Mouse (Mus musculus) embryonic facial prominence, embryonic 10.5 days (tissue): Measurements from ENCODE around the gene Glod4. TPM values are rescaled to one million over a fixed set of nuclear protein-coding genes. Genes with fewer than 3 reads are reported as not detected.

Experiments used
- DNase-seq: peaks from one replicate; pipeline ENCODE4 v3.0.0-alpha.2; 2017; ENCODE audit warnings: low spot score
- H3K27ac ChIP-seq: fragments of 300-500 bp; sonication (generic); replicated peaks from 2 replicates; pipeline ENCODE4 v1.5.1; 2016; ENCODE audit warnings: mild to moderate bottlenecking
- H3K27me3 ChIP-seq: fragments of 300-500 bp; sonication (generic); replicated peaks from 2 replicates; pipeline ENCODE4 v1.6.1; 2016; ENCODE audit warnings: low read depth, mild to moderate bottlenecking; ENCODE audit not compliant: poor library complexity, severe bottlenecking
- H3K36me3 ChIP-seq: fragments of 300-500 bp; sonication (generic); replicated peaks from 2 replicates; pipeline ENCODE4 v1.6.1; 2016; ENCODE audit warnings: mild to moderate bottlenecking, moderate library complexity
- H3K4me1 ChIP-seq: fragments of 300-500 bp; sonication (generic); 2 replicates; pipeline ENCODE4 v1.6.1; 2016
- H3K4me3 ChIP-seq: fragments of 300-500 bp; sonication (generic); 2 replicates; pipeline ENCODE4 v1.5.1; 2016; ENCODE audit warnings: mild to moderate bottlenecking, moderate library complexity
- H3K9me3 ChIP-seq: fragments of 300-500 bp; sonication (generic); 2 replicates; pipeline ENCODE4 v1.6.1; 2016; ENCODE audit warnings: mild to moderate bottlenecking
- WGBS: fragments of 180-500 bp; shearing (Covaris S2); methylation state at CpG from one replicate; pipeline ENCODE4 v1.1.7; 2016; 5-methylcytosine and 5-hydroxymethylcytosine counted together
- polyA plus RNA-seq: library from polyadenylated mRNA; unstranded; fragments of >200 nt; fragmentation: Nextera tagmentation; extraction: Ambion mirVana; gene quantifications from 2 replicates; pipeline ENCODE4 v1.2.1, GENCODE M21; 2016

The Glod4 gene
- polyA plus RNA-seq, 1 experiment from 2014 or later: 142 TPM

DNA sequence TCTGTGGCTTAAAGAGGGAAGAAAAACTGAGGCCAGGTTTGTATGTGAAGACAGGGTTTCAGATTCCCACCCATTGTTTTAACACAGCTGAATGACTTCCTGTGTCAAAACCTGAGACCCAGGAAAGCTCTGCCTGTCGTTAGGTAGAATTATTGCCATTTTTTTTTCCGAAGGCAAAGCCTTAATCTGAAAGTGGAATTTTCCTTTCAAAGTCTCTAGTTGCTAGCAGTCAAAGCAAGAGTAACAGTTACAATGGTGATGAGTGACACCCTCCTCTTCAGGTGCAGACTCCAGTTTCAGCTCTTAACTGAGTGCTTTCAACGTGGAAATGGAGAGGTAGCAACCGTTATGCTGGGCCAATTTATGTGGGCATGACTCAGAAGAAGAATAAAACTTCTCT, 92.5 kb downstream of the Glod4 start:
- no peak overlapping the region for H3K27ac ChIP-seq
- H3K36me3 ChIP-seq: peaks cover 19% of the 10 kb centered on the region
- H3K4me1 ChIP-seq: peaks cover 13% of the 10 kb centered on the region
- H3K4me3 ChIP-seq: no peak overlapping the region
- WGBS: 68% methylated on average over 4 of the region's 4 CpGs
- H3K9me3 ChIP-seq: no peaks in the 10 kb centered on the region
- no peak for DNase-seq
- H3K27me3 ChIP-seq: no peaks in the 10 kb centered on the region

DNA sequence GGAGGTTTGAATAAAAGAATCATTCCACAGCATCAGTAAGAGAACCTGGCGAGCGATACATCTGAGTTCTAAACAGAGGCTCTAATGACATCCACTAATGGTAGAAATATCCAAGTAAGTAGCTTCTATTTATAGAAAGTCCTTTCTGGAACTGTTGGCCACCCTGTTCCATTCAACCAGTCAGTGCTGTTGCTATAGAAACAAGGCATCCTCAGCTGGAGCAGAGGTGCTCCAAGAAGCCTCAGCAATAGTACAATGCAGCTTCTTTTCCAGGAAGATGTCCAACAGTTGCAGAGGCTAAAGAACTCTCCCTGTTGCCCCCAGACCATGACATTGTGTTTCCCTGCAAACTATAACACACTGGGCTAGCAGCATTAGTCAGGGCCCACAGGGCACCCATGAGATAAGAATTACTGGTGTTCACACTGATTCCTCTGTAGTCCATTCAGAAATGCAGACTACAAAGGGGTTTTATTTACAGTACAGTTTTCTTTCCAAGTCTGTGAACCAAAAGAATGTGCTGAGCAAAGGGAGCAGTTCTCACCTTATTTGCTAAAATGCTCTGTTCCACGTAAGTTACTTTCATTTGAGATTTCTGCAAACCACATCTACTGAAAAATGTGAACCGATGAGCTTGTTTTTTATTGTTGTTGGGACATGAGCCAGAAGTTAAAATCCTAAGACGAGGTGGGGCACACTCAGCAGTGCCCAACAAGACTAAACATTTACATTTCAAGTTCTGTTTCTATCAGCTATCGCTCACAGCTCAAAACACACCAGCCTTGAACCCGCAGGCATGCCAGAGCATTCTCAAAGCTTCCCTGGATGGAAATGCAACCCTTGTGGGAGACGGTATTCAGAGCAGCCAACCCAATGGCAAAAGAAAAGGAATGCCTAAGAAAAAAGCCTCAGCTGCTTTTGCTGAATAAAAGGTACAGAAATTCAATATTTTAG, 95.2 kb downstream of the Glod4 start:
- Histone ChIP-seq H3K4me1 (peaks cover 13% of the 10 kb centered on the region), H3K27me3 (no peaks in the 10 kb centered on the region), H3K4me3 (no peak overlapping the region), H3K9me3 (no peaks in the 10 kb centered on the region), H3K27ac (no peak overlapping the region), H3K36me3 (peaks cover 12% of the 10 kb centered on the region; the same call in 1 of the 2 replicates)
- DNase-seq: no peak
- WGBS: 82% methylated on average over 8 of the region's 8 CpGs

DNA sequence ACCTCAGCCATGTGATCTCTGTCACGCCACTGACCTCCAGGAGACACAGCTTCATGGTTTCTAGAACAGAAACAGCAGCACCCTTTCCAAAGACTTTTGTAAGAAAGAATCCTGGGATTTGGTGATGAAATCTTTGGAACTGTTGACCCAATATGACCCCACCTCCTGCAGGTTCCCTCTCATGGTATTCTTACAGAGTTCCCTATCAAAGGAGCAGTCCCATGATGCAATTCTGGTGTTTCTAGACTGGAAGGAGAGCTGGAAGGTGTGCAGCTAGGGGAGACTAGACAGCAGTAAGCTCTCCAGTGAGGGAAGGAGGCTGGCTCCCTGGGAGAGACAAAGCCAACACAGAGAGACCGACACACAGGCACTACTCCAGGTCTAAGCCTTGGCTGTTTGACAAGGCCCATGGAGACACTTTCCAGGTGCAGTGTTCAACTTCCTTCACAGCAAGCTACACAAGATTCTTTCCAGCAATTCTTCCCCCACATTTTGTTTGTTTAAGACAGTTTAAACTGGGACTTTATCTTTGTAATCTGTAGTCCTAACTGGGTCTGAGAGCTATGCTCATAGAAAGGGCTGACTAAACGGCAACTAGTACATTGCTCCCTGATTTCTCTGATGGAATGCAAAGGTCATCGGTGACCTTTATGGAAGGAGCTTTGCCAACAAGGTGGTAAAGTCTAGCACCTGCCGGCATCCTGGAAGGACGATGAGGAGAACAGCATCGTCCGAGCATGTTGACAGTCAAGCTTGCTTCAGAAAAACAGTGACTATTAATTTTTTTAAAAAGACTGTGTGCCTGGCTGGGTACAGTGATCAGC, 97.1 kb downstream of the Glod4 start:
- no peak overlapping the region for H3K4me3 ChIP-seq
- WGBS: 86% methylated on average over 8 of the region's 8 CpGs
- H3K27ac ChIP-seq: no peak overlapping the region
- peaks cover 13% of the 10 kb centered on the region for H3K4me1 ChIP-seq
- peaks cover 12% of the 10 kb centered on the region; the same call in 1 of the 2 replicates for H3K36me3 ChIP-seq
- no peak for DNase-seq
- H3K27me3 ChIP-seq: no peaks in the 10 kb centered on the region
- H3K9me3 ChIP-seq: no peaks in the 10 kb centered on the region

DNA sequence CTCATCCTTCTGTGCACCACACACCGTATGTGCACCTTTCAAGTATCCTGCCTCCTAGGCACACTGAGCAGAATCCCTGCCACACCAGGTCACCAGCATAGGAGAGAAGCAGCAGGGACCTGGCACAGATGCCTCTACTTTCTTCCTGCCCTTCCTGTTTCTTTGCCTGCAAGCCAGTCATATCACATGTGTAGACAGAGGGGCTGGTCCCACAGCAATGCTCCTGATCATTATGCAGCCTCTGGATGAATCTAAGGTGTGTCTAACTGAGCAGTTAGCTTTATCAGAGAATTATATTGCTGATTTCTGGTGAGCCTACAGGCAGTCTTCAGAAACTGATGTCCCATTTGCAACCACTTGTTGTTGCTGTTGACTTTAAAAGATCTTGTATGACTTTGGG, 98.4 kb downstream of the Glod4 start:
- Histone ChIP-seq H3K4me1 (peaks cover 13% of the 10 kb centered on the region), H3K27ac (no peak overlapping the region), H3K27me3 (no peaks in the 10 kb centered on the region), H3K4me3 (no peak overlapping the region), H3K36me3 (peaks cover 12% of the 10 kb centered on the region; the same call in 1 of the 2 replicates), H3K9me3 (no peaks in the 10 kb centered on the region)
- no peak for DNase-seq
- 95% methylated on average over 1 of the region's 1 CpGs for WGBS

DNA sequence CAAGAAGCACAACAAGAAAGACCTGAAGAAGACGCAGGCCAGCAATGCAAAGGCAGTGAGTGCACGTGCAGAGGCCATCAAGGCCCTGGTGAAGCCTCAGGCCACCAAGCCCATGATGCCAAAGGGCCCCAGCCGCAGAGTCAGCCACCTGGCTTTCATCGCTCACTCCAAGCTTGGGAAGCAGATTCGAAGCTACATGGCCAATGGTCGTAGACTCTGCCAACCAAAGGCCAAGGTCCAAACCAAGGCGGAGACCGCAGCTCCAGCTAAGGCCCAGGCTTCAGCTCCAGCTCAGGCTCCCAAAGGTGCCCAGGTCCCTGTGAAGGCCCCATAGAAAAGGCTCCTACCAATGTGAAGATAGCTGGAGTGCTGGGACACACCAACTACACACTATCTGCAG, 99.1 kb downstream of the Glod4 start:
- Histone ChIP-seq H3K9me3 (no peaks in the 10 kb centered on the region), H3K4me3 (no peak overlapping the region), H3K4me1 (peaks cover 13% of the 10 kb centered on the region), H3K36me3 (peaks cover 9% of the 10 kb centered on the region; the same call in 1 of the 2 replicates), H3K27ac (no peak overlapping the region), H3K27me3 (no peaks in the 10 kb centered on the region)
- 94% methylated on average over 8 of the region's 8 CpGs for WGBS
- no peak for DNase-seq

DNA sequence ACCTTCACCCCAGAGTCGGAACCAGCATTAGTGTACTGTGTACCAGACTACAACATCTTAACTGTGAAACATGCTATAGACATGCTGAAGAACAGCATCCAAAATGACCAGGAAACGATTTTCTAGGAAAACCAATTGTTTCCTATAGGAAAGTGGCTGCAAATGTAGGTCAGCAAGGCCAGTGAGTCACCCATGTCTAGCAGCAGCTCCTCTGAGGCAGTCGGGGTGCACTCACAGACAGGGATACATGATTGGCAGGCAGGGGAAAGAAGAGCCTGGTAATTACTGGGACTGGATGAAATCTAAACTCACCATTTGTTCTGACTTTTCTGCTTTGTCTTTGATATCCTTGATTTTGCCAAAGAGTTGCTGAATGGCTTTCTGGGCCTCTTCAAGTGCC, 105.5 kb downstream of the Glod4 start:
- 79% methylated on average over 3 of the region's 3 CpGs for WGBS
- peaks cover 46% of the 10 kb centered on the region for H3K36me3 ChIP-seq

DNA sequence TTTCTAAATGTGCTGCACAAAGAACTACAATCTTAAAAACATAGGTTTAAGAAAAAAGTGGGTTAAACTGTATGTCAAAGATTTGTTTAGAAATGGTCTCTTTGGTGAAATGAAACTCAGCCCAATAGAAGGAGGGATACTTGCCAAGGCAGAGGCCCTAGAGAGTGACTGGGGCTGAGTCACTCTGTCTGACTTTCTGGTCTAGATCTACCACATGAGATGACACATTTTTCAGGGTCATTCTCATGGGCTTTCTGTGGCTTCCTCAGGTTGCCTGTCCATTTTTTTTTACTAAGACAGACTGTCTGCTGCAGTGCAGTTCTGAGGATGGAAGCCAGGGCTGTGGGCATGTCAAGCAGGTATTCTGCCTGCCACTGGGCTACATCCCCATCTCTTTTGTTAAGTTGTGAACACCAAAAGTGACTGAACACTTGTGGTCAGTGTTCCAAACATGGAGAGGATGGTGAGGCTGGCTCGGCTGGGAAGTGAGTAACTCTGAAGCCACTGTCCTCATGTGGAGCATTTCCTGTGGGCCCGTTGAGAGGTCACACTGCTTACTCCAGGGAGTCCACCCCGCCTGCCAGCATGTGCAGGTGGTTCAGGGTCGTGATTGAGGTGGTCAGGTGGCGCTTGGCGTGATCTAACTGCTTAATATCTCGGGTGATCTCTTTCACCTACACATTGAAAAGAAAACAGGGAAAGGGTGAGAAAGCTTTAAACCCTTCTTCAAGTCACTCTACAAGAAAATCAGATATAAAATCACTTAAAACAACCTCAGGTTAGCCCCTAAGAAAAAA, 107.7 kb downstream of the Glod4 start:
- WGBS: 85% methylated on average over 7 of the region's 7 CpGs
- no peaks in the 10 kb centered on the region for H3K9me3 ChIP-seq
- H3K4me1 ChIP-seq: no peaks in the 10 kb centered on the region
- H3K27me3 ChIP-seq: no peaks in the 10 kb centered on the region
- DNase-seq: no peak
- H3K36me3 ChIP-seq: peaks cover 55% of the 10 kb centered on the region
- H3K27ac ChIP-seq: no peak overlapping the region
- no peak overlapping the region for H3K4me3 ChIP-seq

More for the DNA sequence above, 105.5 kb downstream of the Glod4 start:
- no peaks in the 10 kb centered on the region for H3K9me3 ChIP-seq
- no peak overlapping the region for H3K4me3 ChIP-seq
- no peak overlapping the region for H3K27ac ChIP-seq
- H3K27me3 ChIP-seq: no peaks in the 10 kb centered on the region
- no peaks in the 10 kb centered on the region for H3K4me1 ChIP-seq
- DNase-seq: no peak

DNA sequence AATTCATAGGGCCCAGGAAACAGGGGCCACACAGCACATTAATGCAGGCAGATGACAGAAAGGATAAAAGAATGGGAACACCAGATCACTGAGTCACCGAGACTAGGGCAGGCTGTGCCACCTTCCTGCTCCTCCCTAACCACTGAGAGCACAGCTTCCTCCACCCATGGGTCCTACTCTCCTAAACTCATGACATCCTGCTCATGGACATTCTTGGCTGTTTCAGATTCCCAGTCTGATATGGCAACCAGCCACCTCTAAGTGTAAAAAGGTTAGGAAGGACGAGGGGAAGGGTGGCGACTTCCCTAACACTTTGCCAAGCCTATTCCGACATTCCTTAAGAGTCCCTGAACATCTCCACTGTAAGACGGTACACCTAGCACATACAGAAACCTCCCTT, 112.7 kb downstream of the Glod4 start:
- no peaks in the 10 kb centered on the region for H3K9me3 ChIP-seq
- peaks cover 4% of the 10 kb centered on the region for H3K4me1 ChIP-seq
- H3K4me3 ChIP-seq: no peak overlapping the region
- H3K27ac ChIP-seq: no peak overlapping the region
- 88% methylated on average over 5 of the region's 5 CpGs for WGBS
- no peak for DNase-seq
- H3K36me3 ChIP-seq: peaks cover 41% of the 10 kb centered on the region
- no peaks in the 10 kb centered on the region for H3K27me3 ChIP-seq

DNA sequence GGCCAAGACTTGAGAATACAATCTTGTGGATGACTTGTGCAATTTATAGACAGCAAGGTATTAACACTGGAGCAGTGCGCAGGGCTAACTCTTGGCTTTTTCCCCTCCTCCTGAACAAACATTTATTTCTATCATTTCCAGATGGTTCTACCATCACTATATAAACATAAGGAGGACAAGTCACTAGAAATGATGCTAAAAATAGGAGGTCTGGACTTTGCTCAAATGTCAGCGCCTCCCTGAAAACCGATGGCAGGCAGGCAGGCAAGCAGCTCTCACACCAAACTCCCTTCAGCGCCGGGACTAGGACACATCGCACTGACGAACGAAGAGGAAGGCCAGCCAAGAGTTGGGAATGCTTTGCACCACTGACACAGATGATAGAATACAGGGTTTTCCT, 118.1 kb downstream of the Glod4 start:
- H3K4me3 ChIP-seq: no peak overlapping the region
- no peak overlapping the region for H3K27ac ChIP-seq
- DNase-seq: peak; percentile 34
- no peaks in the 10 kb centered on the region for H3K27me3 ChIP-seq
- H3K36me3 ChIP-seq: peaks cover 21% of the 10 kb centered on the region
- H3K4me1 ChIP-seq: peaks cover 20% of the 10 kb centered on the region
- H3K9me3 ChIP-seq: no peaks in the 10 kb centered on the region
- WGBS: 44% methylated on average over 8 of the region's 8 CpGs

DNA sequence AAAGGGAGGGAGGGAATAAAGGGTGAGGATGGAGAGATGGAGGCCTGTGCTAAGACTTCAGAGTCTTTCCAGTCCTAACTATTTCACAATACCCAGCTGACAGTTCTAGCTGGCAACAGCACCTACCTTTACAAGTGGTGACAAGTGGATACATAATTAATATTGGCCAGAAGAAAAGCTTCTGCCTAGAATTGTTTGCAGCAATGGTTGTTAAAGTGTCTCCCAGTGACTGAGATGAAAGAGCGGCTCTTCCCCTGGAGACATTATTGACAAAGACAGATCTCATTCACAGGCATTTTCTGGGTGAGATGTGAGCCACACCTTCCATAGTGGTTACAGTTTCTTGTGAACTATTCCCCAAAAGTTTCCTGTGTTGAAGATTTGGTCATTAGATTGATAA, 120.0 kb downstream of the Glod4 start:
- 96% methylated on average over 1 of the region's 1 CpGs for WGBS
- no peak for DNase-seq
- Histone ChIP-seq H3K36me3 (peaks cover 18% of the 10 kb centered on the region), H3K27ac (no peak overlapping the region), H3K4me1 (peaks cover 27% of the 10 kb centered on the region), H3K4me3 (no peak overlapping the region), H3K9me3 (no peaks in the 10 kb centered on the region), H3K27me3 (no peaks in the 10 kb centered on the region)

DNA sequence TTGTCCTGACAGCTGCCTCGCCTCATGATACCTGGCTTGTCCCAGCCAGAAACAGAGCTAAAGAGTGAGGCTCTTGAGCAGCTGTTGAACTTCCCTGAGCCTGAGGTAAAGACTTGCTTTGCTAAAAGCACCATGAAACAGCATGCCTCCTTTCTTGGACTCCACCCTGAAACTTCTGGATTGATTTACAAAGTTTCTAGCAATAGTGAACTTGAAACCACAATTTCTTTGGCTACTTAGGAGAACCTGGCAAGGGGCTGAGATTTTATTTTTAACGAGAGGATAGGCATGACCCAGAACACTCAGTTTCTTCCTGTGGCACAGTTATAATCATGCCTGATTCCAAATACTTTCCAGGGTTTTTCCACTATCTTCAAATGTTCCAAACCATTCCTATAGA, 121.0 kb downstream of the Glod4 start:
- H3K4me1 ChIP-seq: peaks cover 31% of the 10 kb centered on the region
- 87% methylated on average over 2 of the region's 2 CpGs for WGBS
- H3K9me3 ChIP-seq: no peaks in the 10 kb centered on the region
- H3K36me3 ChIP-seq: peaks cover 25% of the 10 kb centered on the region
- no peak overlapping the region for H3K27ac ChIP-seq
- DNase-seq: no peak
- no peaks in the 10 kb centered on the region for H3K27me3 ChIP-seq
- H3K4me3 ChIP-seq: no peak overlapping the region

DNA sequence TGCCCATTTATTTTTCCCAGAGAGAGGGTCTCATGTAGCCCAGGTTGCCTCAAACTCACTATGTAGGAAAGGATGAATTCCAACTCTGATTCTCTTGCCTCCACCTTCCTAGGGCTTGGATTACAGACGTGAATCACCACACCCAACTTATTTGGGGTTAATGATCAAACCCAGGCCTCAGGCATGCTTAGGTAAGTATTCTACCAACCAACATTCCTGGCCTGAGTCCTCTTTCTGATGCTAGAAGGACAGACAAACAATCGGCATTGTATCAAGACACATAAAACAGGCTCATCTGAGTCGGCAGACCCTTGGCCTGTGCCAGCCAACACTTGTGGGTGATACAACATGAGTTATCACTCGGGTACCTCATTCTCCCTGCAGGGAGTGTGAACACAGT, 122.4 kb downstream of the Glod4 start:
- 86% methylated on average over 4 of the region's 4 CpGs for WGBS

More for the DNA sequence above, 122.4 kb downstream of the Glod4 start:
- no peak overlapping the region for H3K4me3 ChIP-seq
- peaks cover 30% of the 10 kb centered on the region for H3K4me1 ChIP-seq
- H3K9me3 ChIP-seq: no peaks in the 10 kb centered on the region
- no peak overlapping the region for H3K27ac ChIP-seq
- no peak for DNase-seq
- peaks cover 36% of the 10 kb centered on the region for H3K36me3 ChIP-seq
- no peaks in the 10 kb centered on the region for H3K27me3 ChIP-seq
